Mouse (Mus musculus) hindbrain, embryonic 11.5 days (tissue): ENCODE results near the gene Tet3. TPM values are rescaled to one million over a fixed set of nuclear protein-coding genes. Genes with fewer than 3 reads are reported as not detected.

ENCODE experiments used
- ATAC-seq: fragments of 200-750 bp; cut with Nextera tagmentation; 2 replicates; pipeline ENCODE4 v1.8.0; 2017; ENCODE audit warnings: mild to moderate bottlenecking, moderate TSS enrichment, moderate library complexity; ENCODE audit not compliant: low FRiP score
- DNase-seq: peaks from one replicate; pipeline ENCODE4 v3.0.0-alpha.2; 2015; ENCODE audit warnings: low spot score
- H3K27ac ChIP-seq: fragments of 300-500 bp; sonication (generic); 2 replicates; pipeline ENCODE4 v1.5.1; 2014; ENCODE audit warnings: mild to moderate bottlenecking, low read depth, low read length
- H3K27me3 ChIP-seq: fragments of 300-500 bp; sonication (generic); 2 replicates; pipeline ENCODE4 v1.6.1; 2014; ENCODE audit warnings: mild to moderate bottlenecking, low read length, moderate library complexity, mixed read lengths; ENCODE audit not compliant: control insufficient read depth, insufficient read depth
- H3K36me3 ChIP-seq: fragments of 300-500 bp; sonication (generic); 2 replicates; pipeline ENCODE4 v1.6.1; 2014; ENCODE audit warnings: mild to moderate bottlenecking, low read length, moderate library complexity, mixed read lengths; ENCODE audit not compliant: control insufficient read depth, insufficient read depth
- H3K4me1 ChIP-seq: fragments of 300-500 bp; sonication (generic); replicated peaks from 2 replicates; pipeline ENCODE4 v1.6.1; 2014; ENCODE audit warnings: low read length, mixed read lengths; ENCODE audit not compliant: control insufficient read depth, insufficient read depth
- H3K4me2 ChIP-seq: fragments of 300-500 bp; sonication (generic); replicated peaks from 2 replicates; pipeline ENCODE4 v1.6.1; 2014; ENCODE audit warnings: mild to moderate bottlenecking, low read depth, low read length
- H3K4me3 ChIP-seq: fragments of 300-500 bp; sonication (generic); 2 replicates; pipeline ENCODE4 v1.5.1; 2014; ENCODE audit warnings: low read depth, low read length
- H3K9ac ChIP-seq: fragments of 300-500 bp; sonication (generic); 2 replicates; pipeline ENCODE4 v1.6.1; 2014; ENCODE audit warnings: low read depth, low read length
- H3K9me3 ChIP-seq: fragments of 300-500 bp; sonication (generic); 2 replicates; pipeline ENCODE4 v1.6.1; 2016; ENCODE audit warnings: low read length; ENCODE audit not compliant: control insufficient read depth
- WGBS: fragments of 180-500 bp; shearing (Covaris S2); extraction: QIAGEN DNeasy Blood & Tissue Kit; methylation state at CpG from one replicate; pipeline ENCODE4 v1.1.7; 2014; 5-methylcytosine and 5-hydroxymethylcytosine counted together
- polyA plus RNA-seq: library from polyadenylated mRNA; unstranded; fragments of >200 nt; fragmentation: Nextera tagmentation; extraction: Ambion mirVana; gene quantifications from 2 replicates; pipeline ENCODE4 v1.2.1, GENCODE M21; 2014

Gene Tet3
- polyA plus RNA-seq, 1 experiment from 2014 or later, result 55.6 TPM

- H3K4me1 ChIP-seq, result peaks cover 5% of the 10 kb centered on the region; the same call in 1 of the 2 replicates
- no peaks in the 10 kb centered on the region for H3K9me3 ChIP-seq
- H3K9ac ChIP-seq, result no peak overlapping the region
- H3K27ac ChIP-seq, result no peak overlapping the region
- H3K27me3 ChIP-seq, result no peaks in the 10 kb centered on the region
- no peak overlapping the region for H3K4me3 ChIP-seq
- 90% methylated on average over 8 of the region's 8 CpGs for WGBS
- DNase-seq (no peak), ATAC-seq (no peak)
- H3K36me3 ChIP-seq, result no peaks in the 10 kb centered on the region
- no peak overlapping the region for H3K4me2 ChIP-seq
These were observed 146.4 kb downstream of the Tet3 start for GRCm38 (mm10) chr6:83312514-83312913.

Other genes starting within 250 kb of the Tet3 start
- gene Slc4a5, start 239.3 kb downstream of the Tet3 start, polyA plus RNA-seq, result 2.5 and 3.1 TPM in 2 replicates
- gene Mthfd2, start 133.2 kb downstream of the Tet3 start, polyA plus RNA-seq, result 41.8 and 46.9 TPM in 2 replicates
- 60.9 and 65.6 TPM in 2 replicates for gene Mob1a, start 133.1 kb downstream of the Tet3 start, polyA plus RNA-seq
- gene Bola3, start 109.9 kb downstream of the Tet3 start, polyA plus RNA-seq, result 110 and 117 TPM in 2 replicates
- 57.0 and 65.7 TPM in 2 replicates for gene Dguok, start 47.9 kb upstream of the Tet3 start, polyA plus RNA-seq
- gene Actg2, start 77.2 kb upstream of the Tet3 start, polyA plus RNA-seq, result 1.4 and 2.2 TPM in 2 replicates
- 30.8 and 32.0 TPM in 2 replicates for gene Stambp, start 113.6 kb upstream of the Tet3 start, polyA plus RNA-seq
- not detected in 2 replicates for gene Clec4f, start 197.1 kb upstream of the Tet3 start, polyA plus RNA-seq
- not detected in 2 replicates for gene Cd207, start 218.8 kb upstream of the Tet3 start, polyA plus RNA-seq